Mouse (Mus musculus) hematopoietic stem cell, adult 5-6 weeks (primary cell): ENCODE measurements around the gene 9130023H24Rik. TPM values are rescaled to one million over a fixed set of nuclear protein-coding genes. Genes with fewer than 3 reads are reported as not detected.

ENCODE experiments used
- ATAC-seq, 2 experiments: fragments of 125-278 bp in 1 of 2; replicated peaks in 1 of 2; 2 replicates each; pipeline ENCODE4 v1.8.0; 2016 to 2017; ENCODE audit warnings: inconsistent platforms in 2 of 2, mild to moderate bottlenecking in 2 of 2, moderate number of reproducible peaks in 2 of 2, low read depth in 1 of 2, moderate TSS enrichment in 1 of 2; ENCODE audit not compliant: low FRiP score in 2 of 2, poor library complexity in 2 of 2, severe bottlenecking in 2 of 2, insufficient read depth in 1 of 2, low TSS enrichment in 1 of 2
- total RNA-seq: library from RNA; stranded (forward); fragments of 172-1452, 232-1000 nt; gene quantifications from 2 replicates; pipeline ENCODE4 v1.2.3, GENCODE M21; 2017

Gene 9130023H24Rik
- total RNA-seq, 1 experiment from 2014 or later, result 6.1 TPM

DNA sequence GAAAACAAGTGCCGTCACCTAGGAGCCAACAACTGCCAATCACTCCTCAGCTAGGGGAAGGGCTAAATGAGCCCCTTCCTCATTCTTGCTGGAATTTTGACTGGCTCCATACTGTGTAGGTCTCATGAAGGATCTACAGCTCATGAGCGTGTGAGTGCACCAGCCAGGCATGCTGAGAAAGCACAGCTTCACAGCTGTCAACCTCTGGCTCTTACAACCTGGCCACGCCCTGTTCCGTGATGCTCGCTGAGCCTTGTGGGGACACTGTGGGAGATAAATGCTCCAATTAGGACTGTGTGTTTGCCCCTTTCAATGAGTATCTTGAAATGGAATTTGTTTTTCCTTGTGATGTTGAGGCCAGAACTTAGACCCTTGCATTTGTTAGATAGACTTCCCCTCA lies 12.2 kb upstream of the 9130023H24Rik start:
- ATAC-seq, result no peak

DNA sequence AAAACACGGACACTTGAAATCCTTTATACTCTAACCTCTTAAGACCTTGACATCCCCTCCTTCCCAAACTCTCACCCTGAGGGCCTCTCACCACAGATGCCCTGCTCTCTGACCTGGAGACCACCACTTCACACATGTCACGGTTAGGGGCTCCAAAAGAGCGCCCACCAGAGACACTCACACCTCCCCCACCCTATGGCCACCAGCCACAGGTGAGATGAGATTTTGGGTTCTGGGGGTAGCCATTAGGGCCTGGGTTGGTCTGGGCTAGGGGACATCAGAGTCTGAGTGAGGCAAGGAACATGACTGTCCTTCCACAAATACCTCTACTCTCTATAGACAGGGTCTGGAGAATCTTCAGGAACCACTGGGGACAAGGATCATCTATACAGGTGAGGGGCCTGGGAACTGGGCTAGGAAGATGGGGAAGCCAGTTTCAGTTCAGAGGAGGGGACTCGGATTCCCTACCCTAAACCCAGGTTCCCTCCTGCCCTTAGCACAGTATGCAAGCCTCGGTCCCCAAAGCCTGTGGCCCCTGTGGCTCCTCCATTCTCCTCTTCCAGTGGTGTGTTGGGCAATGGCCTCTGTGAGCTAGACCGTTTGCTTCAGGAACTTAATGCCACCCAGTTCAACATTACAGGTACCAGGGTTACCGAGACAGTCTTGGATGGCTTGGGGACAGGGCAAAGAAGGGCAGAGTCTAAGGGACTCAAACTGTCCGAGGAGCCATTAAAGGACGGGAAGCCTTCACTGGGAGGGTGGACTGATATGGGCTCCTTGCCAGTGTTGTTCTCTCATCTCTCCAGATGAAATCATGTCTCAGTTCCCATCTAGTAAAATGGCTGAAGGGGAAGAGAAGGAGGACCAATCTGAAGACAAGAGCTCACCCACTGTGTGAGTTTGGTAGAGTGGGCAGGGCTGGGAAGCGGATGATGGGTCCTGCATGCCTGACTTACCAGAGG lies 10.5 kb upstream of the 9130023H24Rik start:
- ATAC-seq, result no peak

DNA sequence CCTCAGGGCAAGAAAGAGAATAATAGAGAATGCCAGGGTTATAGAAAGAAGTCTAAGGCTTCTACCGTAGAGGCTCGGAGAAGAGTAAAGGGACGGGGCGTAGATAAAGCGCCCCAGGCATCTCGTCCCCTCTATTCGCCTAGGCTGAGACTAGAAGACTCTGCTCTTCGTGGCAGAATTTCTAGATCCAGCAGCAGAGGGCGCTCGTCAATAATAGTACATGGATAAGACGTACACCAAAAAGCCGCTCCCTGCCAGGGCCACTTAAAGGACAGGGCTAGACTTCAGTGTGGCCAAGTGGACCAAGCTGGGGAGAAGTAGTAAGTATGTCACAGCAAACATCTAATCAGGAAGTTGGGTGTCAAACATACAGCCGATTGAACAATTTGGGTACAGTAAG lies 9.6 kb upstream of the 9130023H24Rik start:
- peak; percentile 43 to 63; a peak in 2 of 4 replicates for ATAC-seq

DNA sequence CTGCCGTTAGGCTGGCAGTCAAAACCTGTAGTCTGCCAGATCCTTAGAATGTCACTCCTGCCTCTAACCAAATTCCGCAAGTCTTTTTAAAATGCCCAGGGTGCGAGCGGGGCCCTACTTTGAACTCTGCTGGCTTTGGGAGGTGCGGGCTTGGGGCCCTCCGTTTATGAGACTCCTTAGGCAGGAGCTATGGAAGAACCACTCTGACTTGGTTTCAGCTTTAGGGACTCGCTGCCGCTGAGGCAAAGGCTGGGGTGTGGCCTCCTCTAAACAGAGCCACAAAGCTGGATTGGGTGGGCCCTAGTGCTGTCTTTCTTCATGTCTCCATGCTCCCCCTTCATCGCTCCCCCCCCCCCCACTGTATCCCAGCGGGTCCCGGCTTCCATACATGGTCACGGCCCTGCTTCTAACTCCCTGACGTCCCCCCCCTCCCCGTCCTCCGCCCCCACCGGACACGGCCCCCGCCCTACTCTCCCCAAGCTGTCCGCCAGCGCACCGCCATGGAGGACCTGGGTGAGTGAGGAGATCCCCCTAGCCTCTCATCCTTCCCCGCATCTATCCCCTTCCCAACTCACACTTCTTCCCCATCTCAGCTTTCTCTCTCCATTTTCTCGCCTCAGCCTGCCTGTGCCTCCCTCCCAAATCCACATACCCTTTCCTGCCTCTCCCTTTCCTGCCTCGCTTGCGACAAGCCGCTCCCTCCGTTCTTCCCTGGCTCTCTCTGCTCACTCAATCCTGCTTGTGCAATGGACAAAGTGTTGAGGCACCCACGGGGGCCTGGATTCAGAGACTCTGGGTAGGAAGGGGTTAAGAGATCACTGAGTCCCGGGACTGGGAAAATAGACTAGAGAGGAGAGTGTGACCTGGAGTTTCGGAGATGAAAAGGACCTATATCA lies 8.9 kb upstream of the 9130023H24Rik start, which contains the start of gene Tgfb1i1:
Gene Tgfb1i1 (plus strand): TSS at position 317 of the 896 bp plus-strand sequence.
- no peak for ATAC-seq

DNA sequence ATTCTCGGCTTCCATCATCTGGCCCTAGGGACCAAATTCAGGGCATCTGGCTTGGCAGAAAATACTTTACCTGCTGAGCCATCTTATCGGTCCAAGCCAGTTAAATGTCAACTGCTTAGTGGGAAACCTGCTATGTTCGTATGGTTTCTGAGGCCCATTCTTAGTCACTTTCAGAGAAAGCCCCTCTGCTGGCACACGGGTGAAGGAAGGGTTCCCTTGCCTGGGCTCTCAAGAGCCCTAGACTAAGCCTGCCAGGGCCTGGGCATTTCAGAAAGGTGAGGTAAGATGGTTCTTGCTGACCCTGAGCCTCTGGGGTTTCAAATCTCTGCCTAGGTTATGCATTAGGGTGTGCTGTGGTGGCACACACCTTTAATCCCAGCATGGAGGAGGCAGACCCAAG lies 7.7 kb upstream of the 9130023H24Rik start:
- ATAC-seq, result no peak

DNA sequence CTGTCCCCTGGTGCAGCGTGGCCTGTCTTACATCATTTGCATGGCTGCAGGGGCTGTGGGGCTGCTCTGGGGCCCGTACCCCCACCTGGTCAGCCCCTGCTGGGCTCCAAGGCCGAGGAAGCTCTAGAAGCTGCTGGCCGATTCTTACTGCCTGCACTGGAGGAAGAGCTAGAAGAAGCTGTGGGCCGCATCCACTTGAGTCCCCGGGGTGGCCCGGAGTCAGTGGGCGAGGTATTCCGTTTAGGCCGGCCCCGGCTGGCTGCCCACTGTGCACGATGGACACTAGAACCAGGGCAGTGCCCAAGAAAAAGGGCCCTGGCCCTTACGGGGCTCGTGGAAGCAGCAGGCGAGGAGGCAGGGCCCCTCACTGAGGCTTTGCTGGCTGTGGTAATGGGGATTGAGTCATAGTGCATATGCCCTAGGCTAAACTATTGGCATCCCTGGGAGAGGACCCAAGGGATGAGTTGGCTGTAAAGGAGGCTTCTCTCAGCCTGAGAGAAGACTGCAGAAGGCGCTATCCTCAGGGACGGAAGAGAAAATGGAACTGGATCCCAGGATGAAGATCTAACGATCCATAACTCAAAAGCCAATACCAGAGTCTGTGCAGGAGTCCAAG lies 6.7 kb upstream of the 9130023H24Rik start:
- no peak for ATAC-seq

DNA sequence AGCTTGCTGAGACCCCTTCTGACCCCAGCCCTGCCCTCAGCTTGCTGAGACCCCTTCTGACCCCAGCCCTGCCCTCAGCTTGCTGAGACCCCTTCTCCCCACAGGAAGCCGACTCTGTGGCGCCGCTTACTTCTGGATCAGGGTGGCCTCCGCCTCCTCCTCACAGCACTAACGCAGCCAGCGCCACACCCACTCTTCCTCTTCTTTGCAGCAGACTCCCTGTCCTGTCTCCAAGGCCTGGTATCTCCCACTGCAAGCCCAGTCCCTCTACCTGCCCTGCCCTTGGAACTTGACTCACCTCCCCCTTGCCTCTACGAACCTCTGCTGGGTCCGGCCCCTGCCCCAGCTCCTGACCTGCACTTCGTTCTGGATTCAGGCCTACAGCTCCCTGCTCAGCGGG lies 6.1 kb upstream of the 9130023H24Rik start:
- no peak for ATAC-seq

DNA sequence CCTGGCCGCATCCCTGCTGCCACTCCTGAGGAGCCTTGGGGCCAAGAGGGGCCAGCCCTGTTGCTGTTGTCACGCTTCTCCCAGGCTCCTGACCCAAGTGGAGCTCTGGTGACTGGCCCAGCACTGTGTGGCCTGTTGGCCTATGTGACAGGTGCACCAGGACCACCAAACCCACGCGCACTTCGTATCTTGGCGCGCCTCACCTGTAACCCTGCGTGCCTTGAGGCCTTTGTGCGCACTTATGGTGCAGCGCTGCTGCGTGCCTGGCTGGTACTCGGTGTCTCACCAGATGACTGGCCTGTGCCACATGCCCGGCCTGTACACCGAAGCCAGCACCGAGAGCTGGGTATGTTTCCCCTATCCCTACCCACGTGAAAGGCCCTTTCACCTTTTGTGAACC lies 4.5 kb upstream of the 9130023H24Rik start:
- ATAC-seq, result no peak

DNA sequence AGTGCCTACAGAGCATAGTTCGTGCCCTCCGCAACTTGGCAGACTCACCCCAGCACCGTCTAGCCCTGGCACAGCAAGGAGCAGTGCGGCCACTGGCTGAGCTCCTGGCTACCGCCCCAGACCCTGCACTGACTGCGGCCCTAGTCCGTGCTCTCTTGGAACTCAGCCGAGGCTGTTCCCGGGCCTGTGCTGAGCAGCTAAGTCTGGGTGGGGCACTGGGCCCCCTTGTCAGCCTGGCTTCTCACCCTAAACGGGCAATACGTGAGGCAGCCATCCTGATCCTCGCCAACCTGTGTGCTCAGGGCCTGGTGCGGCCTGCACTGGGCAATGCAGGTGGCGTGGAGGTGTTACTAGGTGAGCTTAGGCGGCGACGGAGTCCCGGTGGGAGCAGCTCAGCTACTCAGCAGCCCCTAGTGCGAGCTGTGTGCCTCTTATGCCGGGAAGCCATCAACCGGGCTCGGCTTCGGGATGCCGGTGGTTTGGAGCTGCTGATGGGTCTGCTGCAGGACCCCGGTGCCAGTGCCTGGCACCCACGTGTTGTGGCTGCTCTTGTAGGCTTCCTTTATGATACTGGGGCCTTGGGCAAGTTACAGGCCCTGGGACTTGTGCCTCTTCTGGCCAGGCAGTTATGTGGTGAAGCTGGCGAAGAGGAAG lies 2.4 kb upstream of the 9130023H24Rik start:
- ATAC-seq, result no peak

DNA sequence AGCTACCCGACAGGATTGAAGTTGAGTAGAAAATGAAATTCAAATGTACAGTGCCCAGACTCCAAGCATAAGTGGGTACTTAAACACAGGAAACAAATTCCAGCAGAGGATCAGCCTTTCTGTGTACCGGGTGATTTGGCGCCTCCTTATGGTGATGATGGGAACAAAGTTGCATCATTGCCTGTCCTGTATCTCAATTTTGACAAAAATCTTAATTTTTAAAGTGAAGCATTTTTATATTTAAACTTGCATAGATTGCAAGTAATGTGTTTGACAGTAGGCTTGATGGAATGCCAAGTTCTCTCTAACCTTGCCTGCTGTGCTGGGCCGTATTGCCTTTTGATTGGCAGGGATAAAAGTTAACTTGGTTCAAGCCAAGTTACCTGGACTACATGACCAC lies 1.2 kb upstream of the 9130023H24Rik start:
- ATAC-seq, result no peak

DNA sequence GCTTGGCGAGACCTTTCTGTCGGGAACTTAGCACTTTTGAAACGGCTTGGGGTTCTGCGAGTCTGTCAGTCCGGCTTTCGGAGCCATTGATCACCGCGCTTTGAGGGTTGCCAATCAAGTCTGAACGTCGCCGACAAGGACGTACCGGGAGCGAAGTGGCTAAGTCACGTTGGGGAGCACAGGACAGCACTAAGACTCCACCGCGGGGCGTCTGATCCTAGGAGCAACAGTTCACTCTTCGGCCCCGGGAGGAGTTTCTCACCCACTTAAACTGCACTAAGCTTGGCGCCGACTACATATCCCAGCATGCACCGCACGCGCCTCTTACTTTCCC lies 271 bp downstream of the 9130023H24Rik start:
- ATAC-seq, result no peak

DNA sequence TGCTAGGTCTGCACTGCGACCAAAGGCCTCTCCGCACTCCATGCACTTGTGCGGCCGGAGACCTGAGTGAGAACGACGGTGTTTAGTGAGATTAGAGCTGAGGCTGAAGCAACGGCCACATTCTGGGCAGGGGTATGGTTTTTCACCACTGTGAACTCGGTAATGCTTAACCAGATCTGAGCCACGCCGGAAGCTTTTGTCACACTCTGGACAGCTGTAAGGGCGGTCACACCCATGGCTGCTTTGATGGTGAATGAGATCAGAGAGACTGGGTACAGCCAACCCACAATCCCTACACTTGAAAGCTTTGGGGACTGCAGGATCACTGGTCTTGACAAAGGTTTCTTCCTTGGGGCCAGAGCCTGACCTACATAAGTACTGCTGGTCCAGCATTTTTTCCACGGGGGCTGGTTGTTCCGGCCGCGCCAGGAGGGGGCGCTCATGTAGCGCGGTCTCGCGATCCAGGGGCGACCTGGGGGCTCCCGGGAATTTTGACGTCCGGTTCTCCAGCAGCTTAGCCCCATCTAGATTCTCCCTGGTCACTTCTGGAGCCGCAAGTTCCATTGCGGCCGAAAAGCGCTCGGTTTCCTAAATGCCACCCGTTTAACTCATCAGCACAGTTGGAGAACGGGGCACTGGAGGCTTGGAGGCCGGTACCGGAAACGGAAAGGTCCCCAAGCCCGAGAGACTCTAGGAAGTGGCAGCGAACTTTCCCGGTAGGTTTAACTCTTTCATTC lies 807 bp downstream of the 9130023H24Rik start, which contains the start of gene Armc5:
Gene Armc5 (plus strand): TSS at position 487 of the 737 bp plus-strand sequence.
- ATAC-seq, result peak; percentile 6 to 24; a peak in 1 of 4 replicates

DNA sequence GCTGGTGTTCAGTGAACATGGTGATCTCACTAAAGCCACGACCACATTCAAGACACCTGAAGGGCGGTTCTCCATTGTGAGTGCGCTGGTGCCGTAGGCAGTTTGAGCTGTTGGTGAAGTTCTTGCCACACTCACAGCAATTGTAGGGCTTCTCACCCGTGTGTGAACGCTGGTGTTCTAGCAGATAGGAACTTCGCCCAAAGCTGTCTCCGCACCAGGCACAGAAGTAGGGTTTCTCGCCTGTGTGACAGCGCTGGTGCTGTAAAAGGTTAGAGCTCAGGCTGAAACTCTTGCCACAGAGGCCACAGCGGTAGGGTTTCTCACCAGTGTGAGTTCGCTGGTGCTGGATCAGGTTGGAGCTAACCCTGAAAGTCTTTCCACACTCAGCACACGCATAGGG lies 1.4 kb downstream of the 9130023H24Rik start:
- no peak for ATAC-seq

DNA sequence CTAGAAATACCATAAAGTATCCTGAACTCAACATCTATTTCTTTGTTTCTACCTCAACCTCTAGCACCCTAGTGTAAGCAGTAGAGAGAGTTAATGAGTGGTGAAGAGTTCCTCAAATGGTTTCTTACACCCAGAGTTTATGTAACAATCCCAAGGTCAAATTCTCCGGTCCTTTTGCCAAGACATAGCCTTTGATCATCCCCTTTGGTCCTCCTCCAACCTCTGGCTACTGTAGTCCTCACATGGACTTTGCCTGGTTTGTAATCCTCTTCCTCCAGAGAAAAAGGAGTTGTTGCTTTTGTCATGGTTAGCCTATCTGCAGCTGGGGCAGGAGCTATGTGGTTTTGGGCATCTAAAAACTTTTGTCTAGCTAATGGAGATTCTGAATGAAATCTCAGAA lies 2.4 kb downstream of the 9130023H24Rik start:
- ATAC-seq, result no peak

DNA sequence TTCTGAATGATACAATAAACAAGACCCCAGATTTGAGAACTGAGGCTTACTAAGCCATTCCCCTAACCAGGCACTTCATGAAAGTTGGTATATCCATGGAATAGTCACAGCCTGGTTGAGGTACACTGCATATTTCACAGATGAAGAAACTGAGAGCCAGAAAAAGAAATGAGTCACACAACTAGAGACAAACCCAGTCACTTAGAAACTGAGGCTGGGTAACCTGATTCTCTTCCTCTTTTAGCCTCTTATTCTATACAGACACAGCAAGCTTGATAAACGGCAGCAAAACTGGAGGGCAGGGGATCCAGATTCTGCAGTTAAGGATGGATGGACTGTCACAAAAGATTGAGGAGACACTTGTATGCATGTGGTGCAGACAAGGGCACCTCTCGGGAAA lies 3.0 kb downstream of the 9130023H24Rik start:
- no peak for ATAC-seq

DNA sequence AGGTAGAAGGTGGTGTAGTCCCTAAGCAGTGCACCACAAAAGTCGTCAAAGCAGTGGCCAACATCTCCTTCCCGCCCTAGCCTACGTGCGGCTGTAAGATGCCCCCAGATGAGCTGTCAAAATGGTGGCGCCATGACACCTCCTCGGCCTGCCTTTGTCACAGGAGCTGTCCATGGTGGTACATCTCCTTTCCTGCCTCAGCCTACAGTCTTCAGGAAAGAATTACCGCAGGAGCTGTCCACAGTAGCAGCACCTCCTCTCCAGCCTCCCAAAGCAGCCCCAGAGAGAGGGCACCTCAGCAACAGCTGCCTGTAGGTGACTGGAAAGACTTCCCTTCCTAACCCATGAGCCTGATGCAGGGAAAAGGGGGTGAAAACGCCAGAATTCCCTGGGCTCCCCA lies 6.1 kb downstream of the 9130023H24Rik start:
- ATAC-seq, result no peak

DNA sequence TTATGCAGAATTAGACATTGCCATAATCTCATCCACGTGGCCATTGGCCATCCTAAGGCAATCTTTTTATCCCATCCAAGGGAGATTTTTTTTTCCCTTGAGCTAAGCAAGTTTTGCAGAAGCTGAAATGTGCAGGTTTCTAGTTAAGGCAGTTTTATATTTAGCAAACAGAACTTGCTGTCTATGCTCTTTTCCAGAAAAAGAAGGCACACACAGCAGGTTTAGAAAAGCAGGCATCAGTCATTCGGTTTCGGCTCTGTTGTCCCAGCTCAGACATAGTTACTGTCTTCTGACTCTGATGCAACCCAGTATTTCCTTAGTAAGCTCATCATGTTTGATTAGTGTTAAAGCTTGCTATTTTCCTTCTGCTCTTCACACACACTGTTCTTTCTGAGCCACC lies 16.9 kb downstream of the 9130023H24Rik start:
- no peak for ATAC-seq
